Mouse (Mus musculus): ENCODE data around the gene Dynlt1f.
"Not testable (repeated sequence)": the region's sequence is repeated elsewhere in the genome, so short reads cannot be mapped to it uniquely, and the experiment has no call there.

GRCm38 (mm10) chr17:6632850-6633249 is 22.9 kb downstream of the Dynlt1f start:
- not testable (repeated sequence) for TF ChIP-seq POLR2A (IDR thresholded peaks at IDR 0.05; ENCODE audit: borderline replicate concordance, extremely low read depth, low read depth, low read length); CTCF (IDR thresholded peaks at IDR 0.05; ENCODE audit: insufficient read depth, low read length)

All from lung, adult 2 months (tissue).